Mouse (Mus musculus) CH12F3 (cell line): ENCODE measurements around the gene Ldha.

Source experiments
- in situ Hi-C: fragments of 300-500 bp; cut with MboI; formaldehyde crosslinking; loops from 2 replicates; pipeline ENCODE4 v1.14.3; 2020; ENCODE audit warnings: low sequenced_read_pairs

The Ldha gene

GRCm38 (mm10) chr7:46837073-46837472, 4.2 kb upstream of the Ldha start:
- in situ Hi-C loops = no loop called here

- in situ Hi-C loops = no loop called here
Observed at GRCm38 (mm10) chr7:46838104-46838671, 3.1 kb upstream of the Ldha start.

GRCm38 (mm10) chr7:46838891-46839302, 2.4 kb upstream of the Ldha start:
- in situ Hi-C loops = no loop called here

- in situ Hi-C loops = no loop called here
Observed at GRCm38 (mm10) chr7:46839446-46839845, 1.8 kb upstream of the Ldha start.

- in situ Hi-C loops = no loop called here
Observed at GRCm38 (mm10) chr7:46839861-46840260, 1.4 kb upstream of the Ldha start.

GRCm38 (mm10) chr7:46840326-46840725, 949 bp upstream of the Ldha start:
- in situ Hi-C loops = no loop called here

GRCm38 (mm10) chr7:46842278-46842677, 1.0 kb downstream of the Ldha start:
- in situ Hi-C loops = no loop called here

GRCm38 (mm10) chr7:46843576-46843975, 2.3 kb downstream of the Ldha start:
- in situ Hi-C loops = no loop called here

- in situ Hi-C loops = no loop called here
Observed at GRCm38 (mm10) chr7:46845211-46845977, 4.1 kb downstream of the Ldha start.

GRCm38 (mm10) chr7:46845978-46846485, 4.8 kb downstream of the Ldha start:
- in situ Hi-C loops = no loop called here

GRCm38 (mm10) chr7:46846486-46847244, 5.4 kb downstream of the Ldha start:
- in situ Hi-C loops = no loop called here

GRCm38 (mm10) chr7:46849287-46849686, 8.0 kb downstream of the Ldha start:
- in situ Hi-C loops = no loop called here

GRCm38 (mm10) chr7:46851026-46851425, 9.8 kb downstream of the Ldha start:
- in situ Hi-C loops = no loop called here

GRCm38 (mm10) chr7:46852666-46853065, 11.4 kb downstream of the Ldha start:
- in situ Hi-C loops = no loop called here

GRCm38 (mm10) chr7:46853365-46853764, 12.1 kb downstream of the Ldha start:
- in situ Hi-C loops = no loop called here

- in situ Hi-C loops = no loop called here
Observed at GRCm38 (mm10) chr7:46855866-46856560, 14.7 kb downstream of the Ldha start.

GRCm38 (mm10) chr7:46857436-46857835, 16.2 kb downstream of the Ldha start:
- in situ Hi-C loops = no loop called here

- in situ Hi-C loops = no loop called here
Observed at GRCm38 (mm10) chr7:46859031-46859430, 17.8 kb downstream of the Ldha start.

- in situ Hi-C loops = no loop called here
Observed at GRCm38 (mm10) chr7:46860996-46861395, 19.7 kb downstream of the Ldha start, which contains the start of gene Ldhc. Ldhc (plus strand) TSS chr7:46861203.

- in situ Hi-C loops = no loop called here
Observed at GRCm38 (mm10) chr7:46871988-46872387, 30.7 kb downstream of the Ldha start.

- in situ Hi-C loops = no loop called here
Observed at GRCm38 (mm10) chr7:46876841-46877240, 35.6 kb downstream of the Ldha start.
